Mouse (Mus musculus) liver, embryonic 13.5 days (tissue): ENCODE results near the gene Bphl. TPM values are rescaled to one million over a fixed set of nuclear protein-coding genes. Genes with fewer than 3 reads are reported as not detected.

Experiments
- ATAC-seq: fragments of 200-750 bp; cut with Nextera tagmentation; 2 replicates; pipeline ENCODE4 v1.8.0; 2017; ENCODE audit warnings: low read depth, mild to moderate bottlenecking, moderate number of reproducible peaks, moderate library complexity
- DNase-seq: peaks from one replicate; pipeline ENCODE4 v3.0.0; 2022
- H3K27ac ChIP-seq: fragments of 300-500 bp; sonication (generic); 2 replicates; pipeline ENCODE4 v1.5.1; 2015; ENCODE audit warnings: moderate library complexity, mild to moderate bottlenecking, inconsistent platforms
- H3K27me3 ChIP-seq: fragments of 300-500 bp; sonication (generic); 2 replicates; pipeline ENCODE4 v1.6.1; 2015; ENCODE audit warnings: mild to moderate bottlenecking, inconsistent platforms
- H3K36me3 ChIP-seq: fragments of 300-500 bp; sonication (generic); 2 replicates; pipeline ENCODE4 v1.6.1; 2015; ENCODE audit warnings: mild to moderate bottlenecking, inconsistent platforms
- H3K4me1 ChIP-seq: fragments of 300-500 bp; sonication (generic); replicated peaks from 2 replicates; pipeline ENCODE4 v1.6.1; 2015; ENCODE audit warnings: inconsistent platforms
- H3K4me2 ChIP-seq: fragments of 300-500 bp; sonication (generic); 2 replicates; pipeline ENCODE4 v1.6.1; 2015; ENCODE audit warnings: inconsistent platforms, mild to moderate bottlenecking, moderate library complexity
- H3K4me3 ChIP-seq: fragments of 300-500 bp; sonication (generic); replicated peaks from 2 replicates; pipeline ENCODE4 v1.5.1; 2015; ENCODE audit warnings: mild to moderate bottlenecking, inconsistent platforms
- H3K9ac ChIP-seq: fragments of 300-500 bp; sonication (generic); 2 replicates; pipeline ENCODE4 v1.6.1; 2015; ENCODE audit warnings: mild to moderate bottlenecking, inconsistent platforms
- H3K9me3 ChIP-seq: fragments of 300-500 bp; sonication (generic); replicated peaks from 2 replicates; pipeline ENCODE4 v1.6.1; 2016; ENCODE audit warnings: inconsistent platforms
- WGBS: fragments of 180-500 bp; shearing (Covaris S2); methylation state at CpG from one replicate; pipeline ENCODE4 v1.1.7; 2015; ENCODE audit not compliant: insufficient replicate concordance; 5-methylcytosine and 5-hydroxymethylcytosine counted together
- polyA plus RNA-seq: library from polyadenylated mRNA; unstranded; fragments of >200 nt; fragmentation: Nextera tagmentation; extraction: Ambion mirVana; gene quantifications from 2 replicates; pipeline ENCODE4 v1.2.1, GENCODE M21; 2015

Bphl gene
- polyA plus RNA-seq, 1 experiment from 2014 or later = 32.3 TPM

DNA sequence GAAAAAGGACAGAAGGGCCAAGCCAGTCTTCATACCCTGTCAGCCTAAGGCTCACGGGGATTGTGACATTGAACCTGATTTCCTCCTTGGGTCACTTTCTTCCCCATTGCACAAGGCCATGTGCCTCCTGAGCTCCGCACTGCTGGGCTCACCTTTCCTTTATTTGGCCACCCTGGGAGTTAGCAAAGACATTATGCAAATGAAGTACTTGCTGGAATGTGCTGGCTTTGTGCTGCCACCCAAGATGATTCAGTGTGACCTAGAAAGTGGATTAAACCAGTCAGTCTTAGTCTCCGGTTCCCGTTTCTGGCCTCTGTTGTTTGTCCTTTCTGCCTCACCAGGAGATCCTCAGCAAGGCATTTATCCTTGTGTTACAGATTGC is 72.3 kb downstream of the Bphl start:
- DNase-seq = no peak
- 68% methylated on average over 4 of the region's 4 CpGs for WGBS

DNA sequence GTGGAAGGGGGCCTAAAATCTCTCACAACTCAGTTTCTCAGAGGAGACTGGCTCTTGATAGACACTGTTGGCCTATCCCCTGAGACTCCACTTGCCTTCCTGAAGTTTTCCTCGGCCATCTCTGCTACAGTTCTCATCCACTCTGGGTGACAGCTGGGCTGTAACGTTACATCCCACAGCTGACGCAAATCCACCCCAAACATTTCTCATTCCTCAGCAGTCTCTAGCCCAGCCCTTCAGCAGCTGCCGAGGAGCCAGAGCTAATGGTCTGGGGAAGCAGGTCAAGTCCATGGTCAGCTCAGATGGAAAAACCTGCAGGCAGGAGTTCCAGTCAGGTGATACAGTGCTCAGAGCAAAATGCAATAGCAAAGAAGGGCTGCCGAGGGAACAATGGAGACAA is 73.6 kb downstream of the Bphl start:
- Histone ChIP-seq H3K4me3 (no peak overlapping the region), H3K4me1 (peaks cover 17% of the 10 kb centered on the region), H3K27me3 (0 out of 2 replicates have a peak, but pooled peaks cover 4% of the 10 kb centered on the region), H3K9ac (no peak overlapping the region), H3K36me3 (no peaks in the 10 kb centered on the region), H3K27ac (no peak overlapping the region), H3K4me2 (no peak overlapping the region), H3K9me3 (no peaks in the 10 kb centered on the region)
- 61% methylated on average over 5 of the region's 5 CpGs for WGBS
- ATAC-seq (no peak), DNase-seq (no peak)

More for the DNA sequence above, 72.3 kb downstream of the Bphl start:
- H3K4me2 ChIP-seq = no peak overlapping the region
- H3K9ac ChIP-seq = no peak overlapping the region
- H3K9me3 ChIP-seq = no peaks in the 10 kb centered on the region
- no peak overlapping the region for H3K27ac ChIP-seq
- H3K27me3 ChIP-seq = 0 out of 2 replicates have a peak, but pooled peaks cover 4% of the 10 kb centered on the region
- H3K36me3 ChIP-seq = no peaks in the 10 kb centered on the region
- no peak overlapping the region for H3K4me3 ChIP-seq
- H3K4me1 ChIP-seq = peaks cover 11% of the 10 kb centered on the region
- no peak for ATAC-seq

DNA sequence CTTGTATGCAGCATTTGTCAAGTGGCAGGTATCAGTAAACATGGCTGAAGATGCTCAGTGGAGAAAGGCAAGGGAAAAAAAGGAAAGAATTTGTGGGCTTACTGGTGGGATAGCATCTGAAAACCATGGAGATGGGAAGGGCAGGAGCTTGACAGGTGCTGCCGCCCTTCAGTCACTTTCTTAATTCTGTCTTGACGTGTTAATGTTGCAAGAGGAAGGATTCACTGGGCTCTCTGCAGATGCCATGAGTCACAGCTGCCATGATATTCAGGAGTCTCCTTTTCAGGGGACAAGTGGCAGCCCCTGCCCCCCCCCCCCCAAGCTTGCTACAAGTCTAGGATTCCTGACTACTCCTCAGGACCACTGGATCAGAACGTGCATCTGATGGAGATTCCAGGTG is 74.5 kb downstream of the Bphl start:
- Histone ChIP-seq H3K36me3 (no peaks in the 10 kb centered on the region), H3K27ac (no peak overlapping the region), H3K27me3 (0 out of 2 replicates have a peak, but pooled peaks cover 4% of the 10 kb centered on the region), H3K9ac (no peak overlapping the region), H3K4me3 (no peak overlapping the region), H3K4me1 (peaks cover 22% of the 10 kb centered on the region), H3K9me3 (no peaks in the 10 kb centered on the region), H3K4me2 (no peak overlapping the region)
- ATAC-seq (no peak), DNase-seq (no peak)
- 74% methylated on average over 3 of the region's 3 CpGs for WGBS

DNA sequence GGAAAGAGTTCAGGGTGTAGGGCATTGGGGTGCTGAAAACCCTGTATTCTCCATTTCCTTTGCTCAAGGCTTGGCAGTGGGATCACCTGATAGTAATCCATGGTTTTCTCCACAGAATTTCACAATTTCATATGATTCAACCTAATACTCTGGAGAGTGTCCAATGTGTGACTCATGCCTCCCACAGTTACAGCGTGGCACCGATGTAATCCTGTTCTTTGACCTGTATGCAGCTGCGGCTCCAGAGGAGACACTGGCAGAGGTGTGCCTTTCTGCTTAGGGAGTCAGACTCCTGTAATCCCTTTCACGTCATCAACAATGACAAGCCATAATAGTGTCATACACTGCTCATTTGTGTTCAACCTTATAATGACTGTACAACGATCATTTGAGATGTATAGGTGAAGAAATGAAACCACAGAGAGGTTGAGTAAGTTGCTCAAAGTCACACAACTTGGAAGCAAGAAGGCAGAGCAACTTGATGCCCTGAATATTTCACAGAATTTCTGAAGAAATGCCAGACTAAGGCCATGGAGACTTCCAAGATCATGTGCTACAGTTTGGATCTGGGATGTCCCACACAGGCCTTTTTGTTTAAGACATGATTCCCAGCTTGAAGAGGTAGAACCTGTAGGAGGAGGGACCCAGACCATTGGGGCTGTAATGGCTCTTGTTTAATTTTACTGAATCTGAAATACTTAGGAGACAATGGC is 75.1 kb downstream of the Bphl start:
- Histone ChIP-seq H3K27ac (no peak overlapping the region), H3K9me3 (no peaks in the 10 kb centered on the region), H3K4me1 (peaks cover 20% of the 10 kb centered on the region), H3K4me3 (no peak overlapping the region), H3K36me3 (no peaks in the 10 kb centered on the region), H3K4me2 (no peak overlapping the region), H3K9ac (no peak overlapping the region), H3K27me3 (0 out of 2 replicates have a peak, but pooled peaks cover 4% of the 10 kb centered on the region)
- ATAC-seq = no peak
- 74% methylated on average over 5 of the region's 5 CpGs for WGBS
- DNase-seq = no peak

DNA sequence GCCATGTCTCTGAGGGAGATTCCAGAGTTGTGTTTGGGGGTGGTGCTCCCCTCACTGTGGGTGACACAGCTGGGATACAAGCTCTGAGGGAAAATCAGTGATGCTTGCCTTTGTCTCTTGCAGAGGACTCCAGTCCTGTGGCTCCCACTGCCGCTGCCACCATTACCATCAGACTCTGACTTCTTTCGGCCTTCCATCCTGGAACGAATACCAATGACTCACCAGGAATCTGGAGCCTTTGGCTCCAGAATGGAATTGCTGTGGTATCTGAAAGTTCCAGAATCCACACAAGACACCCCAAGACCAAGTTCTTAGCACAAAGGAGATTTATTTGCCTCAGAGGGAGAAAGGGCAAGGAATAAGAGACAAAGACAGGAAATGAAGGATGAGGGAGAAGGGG is 75.7 kb downstream of the Bphl start:
- no peaks in the 10 kb centered on the region for H3K36me3 ChIP-seq
- no peak overlapping the region for H3K4me2 ChIP-seq
- peaks cover 20% of the 10 kb centered on the region for H3K4me1 ChIP-seq
- DNase-seq (no peak), ATAC-seq (no peak)
- H3K4me3 ChIP-seq = no peak overlapping the region
- no peaks in the 10 kb centered on the region for H3K9me3 ChIP-seq
- no peak overlapping the region for H3K27ac ChIP-seq
- H3K27me3 ChIP-seq = 0 out of 2 replicates have a peak, but pooled peaks cover 4% of the 10 kb centered on the region
- no peak overlapping the region for H3K9ac ChIP-seq
- WGBS = 81% methylated on average over 3 of the region's 3 CpGs

DNA sequence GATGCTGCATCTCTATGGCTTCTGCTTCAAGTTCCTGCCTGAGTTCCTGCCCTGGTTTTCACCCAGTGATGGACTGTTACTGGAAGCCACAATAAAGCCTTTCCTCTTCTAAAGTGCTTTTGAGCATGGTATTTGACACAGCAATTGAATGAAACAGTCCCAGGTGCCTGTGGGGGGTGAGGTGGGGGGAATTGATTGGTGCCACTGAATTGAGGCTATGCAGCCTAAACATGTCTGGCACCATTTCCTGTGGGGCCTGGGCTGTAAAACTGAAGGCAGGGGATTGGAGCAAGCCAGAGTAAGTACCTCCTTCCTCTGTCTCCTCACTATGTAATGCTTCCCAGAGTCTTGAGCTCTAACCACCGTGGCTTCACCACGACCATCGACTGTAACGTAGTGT is 77.3 kb downstream of the Bphl start:
- Histone ChIP-seq H3K9ac (no peak overlapping the region), H3K27ac (no peak overlapping the region), H3K36me3 (no peaks in the 10 kb centered on the region), H3K4me3 (no peak overlapping the region), H3K9me3 (no peaks in the 10 kb centered on the region), H3K27me3 (0 out of 2 replicates have a peak, but pooled peaks cover 4% of the 10 kb centered on the region), H3K4me2 (no peak overlapping the region), H3K4me1 (peaks cover 32% of the 10 kb centered on the region)
- 43% methylated on average over 4 of the region's 4 CpGs for WGBS
- DNase-seq = no peak
- ATAC-seq = no peak

DNA sequence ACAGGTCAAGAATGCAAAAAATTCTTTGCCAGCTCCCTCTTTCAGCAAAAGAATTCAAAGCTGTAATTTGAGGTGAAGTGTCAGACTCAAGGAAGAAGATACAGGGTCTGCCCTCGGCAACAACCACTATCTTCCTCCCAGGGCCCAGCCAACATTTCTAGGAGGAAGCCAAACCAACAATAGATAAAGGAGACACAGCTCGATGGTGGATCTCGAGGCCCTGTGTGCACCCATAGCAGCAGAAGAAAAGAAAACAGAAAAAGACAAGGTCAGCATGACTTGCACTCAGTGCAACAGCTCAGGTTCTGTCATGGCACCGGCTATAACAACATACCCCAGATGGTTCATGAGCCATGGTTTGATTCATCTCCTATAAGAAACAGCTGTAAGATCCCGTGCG is 79.1 kb downstream of the Bphl start:
- Histone ChIP-seq H3K4me2 (no peak overlapping the region), H3K4me3 (no peak overlapping the region), H3K27me3 (no peaks in the 10 kb centered on the region), H3K9ac (no peak overlapping the region), H3K4me1 (peaks cover 37% of the 10 kb centered on the region), H3K9me3 (no peaks in the 10 kb centered on the region), H3K36me3 (no peaks in the 10 kb centered on the region), H3K27ac (no peak overlapping the region)
- DNase-seq (no peak), ATAC-seq (peak; percentile 51; the same call in 1 of the 2 replicates)
- 33% methylated on average over 6 of the region's 6 CpGs for WGBS

DNA sequence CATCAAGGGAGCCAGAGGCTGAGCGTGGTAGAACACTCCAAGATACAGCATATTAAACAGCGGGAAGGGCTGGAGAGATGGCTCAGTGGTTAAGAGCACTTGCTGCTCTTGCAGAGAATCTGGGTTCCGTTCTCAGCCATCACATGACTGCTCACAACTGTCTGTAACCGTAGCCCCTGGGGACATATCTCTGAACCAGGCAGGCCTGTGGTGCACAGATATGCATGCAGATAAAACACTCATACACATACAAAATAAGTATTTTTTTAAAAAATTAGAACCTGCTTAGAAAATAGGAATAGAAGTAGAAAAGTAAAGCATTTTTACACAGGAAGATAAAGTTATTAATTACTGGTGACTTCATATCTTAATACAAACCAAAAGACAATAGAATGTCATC is 81.4 kb downstream of the Bphl start:
- no peak overlapping the region for H3K4me3 ChIP-seq
- ATAC-seq = peak; percentile 86
- no peaks in the 10 kb centered on the region for H3K27me3 ChIP-seq
- H3K9me3 ChIP-seq = no peaks in the 10 kb centered on the region
- 19% methylated on average over 4 of the region's 4 CpGs for WGBS
- peak overlapping the region; percentile 12; the same call in 1 of the 2 replicates for H3K4me2 ChIP-seq
- H3K4me1 ChIP-seq = peaks cover 37% of the 10 kb centered on the region
- no peaks in the 10 kb centered on the region for H3K36me3 ChIP-seq
- peak; percentile 66 for DNase-seq
- H3K27ac ChIP-seq = no peak overlapping the region
- no peak overlapping the region for H3K9ac ChIP-seq

DNA sequence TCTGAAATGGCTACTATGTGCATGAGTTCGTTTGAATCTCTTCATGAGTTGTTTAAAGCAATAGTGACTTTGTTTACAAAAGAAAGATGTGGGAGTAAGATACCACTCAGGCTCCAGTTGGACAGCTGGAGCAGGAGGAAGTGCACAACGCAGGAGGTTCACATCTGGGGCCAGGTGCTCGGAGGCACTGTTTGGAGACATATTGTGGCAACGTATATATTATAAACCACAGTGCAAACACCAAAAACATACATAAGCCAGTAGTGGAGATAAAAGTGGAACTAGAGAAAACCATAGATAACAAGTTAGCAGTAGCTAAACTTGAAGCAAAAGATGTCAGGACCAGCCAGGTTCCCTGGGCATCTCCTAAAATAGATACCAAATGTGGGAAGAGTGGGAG is 82.0 kb downstream of the Bphl start:
- Histone ChIP-seq H3K27ac (no peak overlapping the region), H3K4me3 (no peak overlapping the region), H3K9me3 (no peaks in the 10 kb centered on the region), H3K4me2 (no peak overlapping the region), H3K9ac (no peak overlapping the region), H3K4me1 (peaks cover 35% of the 10 kb centered on the region), H3K27me3 (no peaks in the 10 kb centered on the region; the same call in 1 of the 2 replicates), H3K36me3 (no peaks in the 10 kb centered on the region)
- 26% methylated on average over 4 of the region's 4 CpGs for WGBS
- DNase-seq = no peak
- no peak for ATAC-seq

DNA sequence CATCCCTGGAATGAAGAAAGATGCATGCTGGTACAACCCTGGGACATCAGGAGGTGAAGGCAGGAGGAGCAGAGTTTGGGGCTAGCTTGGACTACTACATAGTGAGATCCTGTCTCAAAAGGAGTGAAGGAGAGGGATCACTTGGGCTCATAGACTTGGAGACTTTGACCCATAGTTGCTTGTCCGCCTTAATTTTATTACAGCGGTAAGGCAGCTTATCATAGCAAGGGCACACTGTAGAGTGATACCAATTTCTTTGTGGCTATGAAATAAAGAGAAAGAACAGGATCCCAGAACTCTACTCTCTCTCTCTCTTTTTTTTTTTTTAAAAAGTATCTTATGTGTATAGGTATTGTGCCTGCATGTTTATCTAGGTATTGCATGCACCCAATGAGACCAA is 83.1 kb downstream of the Bphl start:
- no peaks in the 10 kb centered on the region; the same call in 1 of the 2 replicates for H3K27me3 ChIP-seq
- DNase-seq (no peak), ATAC-seq (no peak)
- H3K9ac ChIP-seq = no peak overlapping the region
- H3K36me3 ChIP-seq = no peaks in the 10 kb centered on the region
- no peaks in the 10 kb centered on the region for H3K9me3 ChIP-seq
- no peak overlapping the region for H3K27ac ChIP-seq
- H3K4me3 ChIP-seq = no peak overlapping the region
- H3K4me1 ChIP-seq = peaks cover 31% of the 10 kb centered on the region
- WGBS = 80% methylated on average over 2 of the region's 2 CpGs
- H3K4me2 ChIP-seq = no peak overlapping the region
